Mouse (Mus musculus) MEL (cell line): ENCODE results near the gene Pgap1. TPM values are rescaled to one million over a fixed set of nuclear protein-coding genes. Genes with fewer than 3 reads are reported as not detected.

Experiments
- DNase-seq: peaks from one replicate; pipeline ENCODE4 v3.0.0; 2011; ENCODE audit warnings: low read depth, low spot score
- H3K27ac ChIP-seq: 2 replicates; pipeline ENCODE4 v1.5.1; 2012; ENCODE audit warnings: low read depth, mild to moderate bottlenecking, control low read depth, low read length, moderate library complexity; ENCODE audit not compliant: control insufficient read depth
- H3K27me3 ChIP-seq, 2 experiments: fragments of 150-350 bp in 1 of 2; sonication (generic) in 1 of 2; 2 replicates each; pipeline ENCODE4 v1.6.1; 2012; ENCODE audit warnings: low read length in 2 of 2, mild to moderate bottlenecking in 2 of 2, improper control_type of control experiment in 1 of 2, moderate library complexity in 1 of 2; ENCODE audit not compliant: insufficient read depth in 2 of 2, control insufficient read depth in 1 of 2
- H3K36me3 ChIP-seq, 2 experiments: 2 replicates each; pipeline ENCODE4 v1.6.1; 2012 to 2014; ENCODE audit warnings: low read length in 2 of 2, improper control_type of control experiment in 1 of 2, inconsistent platforms in 1 of 2, mild to moderate bottlenecking in 1 of 2; ENCODE audit not compliant: insufficient read depth in 2 of 2, control insufficient read depth in 1 of 2
- H3K4me1 ChIP-seq, 2 experiments: fragments of 150-350 bp in 1 of 2; sonication (generic) in 1 of 2; 2 replicates each; pipeline ENCODE4 v1.6.1; 2012; ENCODE audit warnings: low read length in 2 of 2, improper control_type of control experiment in 1 of 2, mild to moderate bottlenecking in 1 of 2; ENCODE audit not compliant: insufficient read depth in 2 of 2, control insufficient read depth in 1 of 2
- H3K4me3 ChIP-seq, 2 experiments: fragments of 150-350 bp in 1 of 2; sonication (generic) in 1 of 2; 2 replicates each; pipeline ENCODE4 v1.5.1; 2012; ENCODE audit warnings: low read depth in 2 of 2, low read length in 2 of 2, mild to moderate bottlenecking in 2 of 2, moderate library complexity in 2 of 2, control low read depth in 1 of 2, improper control_type of control experiment in 1 of 2; ENCODE audit not compliant: control insufficient read depth in 1 of 2, insufficient read depth in 1 of 2
- H3K79me2 ChIP-seq: 2 replicates; pipeline ENCODE4 v1.6.1; 2012; ENCODE audit warnings: mild to moderate bottlenecking, low read length, moderate library complexity; ENCODE audit not compliant: control insufficient read depth, poor library complexity, insufficient read depth
- H3K9ac ChIP-seq: 2 replicates; pipeline ENCODE4 v1.6.1; 2012; ENCODE audit warnings: low read depth, mild to moderate bottlenecking, control low read depth, low read length, moderate library complexity; ENCODE audit not compliant: control insufficient read depth, poor library complexity, severe bottlenecking
- H3K9me3 ChIP-seq: fragments of 150-350 bp; sonication (generic); replicated peaks from 2 replicates; pipeline ENCODE4 v1.6.1; 2012; ENCODE audit warnings: mild to moderate bottlenecking, low read length, improper control_type of control experiment, moderate library complexity; ENCODE audit not compliant: insufficient read depth
- BHLHE40 ChIP-seq: IDR thresholded peaks from 2 replicates; pipeline ENCODE4 v1.6.1; 2012; ENCODE audit warnings: low read depth, mild to moderate bottlenecking, inconsistent platforms, low read length, improper control_type of control experiment, borderline replicate concordance
- CHD1 ChIP-seq: IDR thresholded peaks from 2 replicates; pipeline ENCODE4 v1.6.1; 2012; ENCODE audit warnings: low read depth, mild to moderate bottlenecking, inconsistent platforms, low read length, improper control_type of control experiment
- CTCF ChIP-seq, 3 experiments: IDR thresholded peaks in 2 of 3; conservative IDR thresholded peaks in 1 of 3; 2 replicates each; pipeline ENCODE4 v1.5.1; 2011 to 2012; ENCODE audit warnings: low read length in 3 of 3, low read depth in 2 of 3, mild to moderate bottlenecking in 2 of 3, improper control_type of control experiment in 1 of 3, inconsistent platforms in 1 of 3, mixed read lengths in 1 of 3, moderate library complexity in 1 of 3; ENCODE audit not compliant: control insufficient read depth in 1 of 3, insufficient read depth in 1 of 3, poor library complexity in 1 of 3, severe bottlenecking in 1 of 3
- ETS1 ChIP-seq: IDR thresholded peaks from 2 replicates; pipeline ENCODE4 v1.6.1; 2012; ENCODE audit warnings: low read depth, mild to moderate bottlenecking, inconsistent platforms, low read length, improper control_type of control experiment, moderate library complexity
- GABPA ChIP-seq: IDR thresholded peaks from 2 replicates; pipeline ENCODE4 v1.6.1; 2012; ENCODE audit warnings: low read depth, mild to moderate bottlenecking, inconsistent platforms, low read length, improper control_type of control experiment, moderate library complexity
- HCFC1 ChIP-seq: IDR thresholded peaks from 2 replicates; pipeline ENCODE4 v1.6.1; 2012; ENCODE audit warnings: low read depth, mild to moderate bottlenecking, inconsistent platforms, low read length, improper control_type of control experiment, moderate library complexity
- JUND ChIP-seq: IDR thresholded peaks from 2 replicates; pipeline ENCODE4 v1.6.1; 2011; ENCODE audit warnings: low read depth, mild to moderate bottlenecking, improper control_type of control experiment, low read length
- MAFK ChIP-seq: IDR thresholded peaks from 2 replicates; pipeline ENCODE4 v1.6.1; 2011; ENCODE audit warnings: low read depth, mild to moderate bottlenecking, low read length, improper control_type of control experiment, borderline replicate concordance
- MAX ChIP-seq: IDR thresholded peaks from 2 replicates; pipeline ENCODE4 v1.6.1; 2011; ENCODE audit warnings: low read length, improper control_type of control experiment
- MAZ ChIP-seq: IDR thresholded peaks from 2 replicates; pipeline ENCODE4 v1.6.1; 2012; ENCODE audit warnings: low read depth, mild to moderate bottlenecking, inconsistent platforms, low read length, improper control_type of control experiment
- MXI1 ChIP-seq: IDR thresholded peaks from 2 replicates; pipeline ENCODE4 v1.6.1; 2011; ENCODE audit warnings: mild to moderate bottlenecking, low read depth, low read length, improper control_type of control experiment
- MYB ChIP-seq: IDR thresholded peaks from 2 replicates; pipeline ENCODE4 v1.6.1; 2011; ENCODE audit warnings: mild to moderate bottlenecking, low read depth, low read length, improper control_type of control experiment
- POLR2AphosphoS5 ChIP-seq: IDR thresholded peaks from 2 replicates; pipeline ENCODE4 v1.6.1; 2012; ENCODE audit warnings: low read depth, borderline replicate concordance, mild to moderate bottlenecking, inconsistent platforms, low read length, moderate library complexity, mixed read lengths
- RAD21 ChIP-seq: IDR thresholded peaks from 2 replicates; pipeline ENCODE4 v1.6.1; 2011; ENCODE audit warnings: mild to moderate bottlenecking, low read depth, low read length, improper control_type of control experiment
- SIN3A ChIP-seq: IDR thresholded peaks from 2 replicates; pipeline ENCODE4 v1.6.1; 2012; ENCODE audit warnings: low read length, improper control_type of control experiment, inconsistent platforms
- SMC3 ChIP-seq: IDR thresholded peaks from 2 replicates; pipeline ENCODE4 v1.6.1; 2011; ENCODE audit warnings: low read depth, low read length, improper control_type of control experiment
- UBTF ChIP-seq: IDR thresholded peaks from 2 replicates; pipeline ENCODE4 v1.6.1; 2012; ENCODE audit warnings: low read depth, mild to moderate bottlenecking, inconsistent platforms, low read length, improper control_type of control experiment, moderate library complexity, borderline replicate concordance; ENCODE audit not compliant: insufficient read depth
- ZC3H11A ChIP-seq: IDR thresholded peaks from 2 replicates; pipeline ENCODE4 v1.6.1; 2012; ENCODE audit warnings: low read depth, mild to moderate bottlenecking, inconsistent platforms, low read length, improper control_type of control experiment
- ZMIZ1 ChIP-seq: IDR thresholded peaks from 2 replicates; pipeline ENCODE4 v1.6.1; 2012; ENCODE audit warnings: low read depth, mild to moderate bottlenecking, inconsistent platforms, low read length, improper control_type of control experiment, moderate library complexity
- ZNF384 ChIP-seq: IDR thresholded peaks from 2 replicates; pipeline ENCODE4 v1.6.1; 2012; ENCODE audit warnings: low read depth, mild to moderate bottlenecking, inconsistent platforms, low read length, improper control_type of control experiment
- polyA plus RNA-seq, 2 experiments: library from polyadenylated mRNA; stranded (reverse) in 1 of 2; unstranded in 1 of 2; fragments of >175 nt in 1 of 2; fragments of >200 nt in 1 of 2; gene quantifications; 2 replicates each; pipeline versions ENCODE4 v1.2.1 to v1.2.4; 2012; ENCODE audit warnings: low replicate concordance in 2 of 2, low read depth in 1 of 2; ENCODE audit not compliant: insufficient read length in 2 of 2, insufficient read depth in 1 of 2, missing spikeins in 1 of 2
- total RNA-seq: library from RNA; depleted of rRNA; stranded (reverse); fragments of 300-350 nt; gene quantifications from 2 replicates; pipeline ENCODE4 v1.2.3, GENCODE M21; 2012

Gene Pgap1
- total and polyA plus RNA-seq, 3 experiments = not detected

DNA sequence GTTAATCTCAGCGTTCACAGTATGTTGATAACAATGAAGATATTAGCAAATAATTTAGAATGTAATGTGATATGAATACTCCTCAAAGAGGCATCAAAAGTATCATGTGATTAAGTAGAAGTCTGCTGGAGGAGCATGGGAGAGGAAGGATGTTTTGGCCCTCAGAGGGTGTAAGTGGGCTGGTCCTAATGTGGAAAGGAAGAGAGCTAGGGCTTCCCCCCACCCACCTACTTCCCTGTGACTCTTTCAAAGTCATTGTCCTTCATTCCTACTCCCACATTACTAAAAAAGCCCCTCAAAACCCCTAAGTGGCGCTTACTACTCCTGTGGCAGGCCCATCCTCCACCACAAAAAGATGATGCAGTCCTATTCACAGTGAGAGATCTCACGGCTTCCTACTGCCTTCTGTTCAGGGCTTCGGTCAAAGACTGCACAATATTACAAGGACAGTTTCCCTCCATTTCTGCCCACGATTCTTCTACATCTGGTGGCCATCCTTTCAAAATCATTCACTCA lies 37.4 kb downstream of the Pgap1 start:
- H3K79me2 ChIP-seq = no peaks in the 10 kb centered on the region
- DNase-seq = no peak
- no peaks in the 10 kb centered on the region for H3K36me3 ChIP-seq
- H3K9me3 ChIP-seq = no peaks in the 10 kb centered on the region
- no peak overlapping the region for H3K27ac ChIP-seq
- no peaks in the 10 kb centered on the region for H3K4me1 ChIP-seq
- TF ChIP-seq HCFC1 (no peak), ZMIZ1 (no peak), MXI1 (no peak), ETS1 (no peak), POLR2AphosphoS5 (no peak), ZC3H11A (no peak), SIN3A (no peak), UBTF (no peak), SMC3 (no peak), CTCF (IDR thresholded peaks at IDR 0.05 in 2 of 3, conservative IDR thresholded peaks at IDR 0.05 in 1 of 3; ENCODE audit: control insufficient read depth in 1 of 3, insufficient read depth in 1 of 3, low read depth in 2 of 3, low read length in 3 of 3, poor library complexity in 1 of 3, severe bottlenecking in 1 of 3) (no peak), JUND (no peak), MAFK (no peak), MAX (no peak)
- no peak overlapping the region for H3K4me3 ChIP-seq
- no peak overlapping the region for H3K9ac ChIP-seq
- H3K27me3 ChIP-seq = no peaks in the 10 kb centered on the region

DNA sequence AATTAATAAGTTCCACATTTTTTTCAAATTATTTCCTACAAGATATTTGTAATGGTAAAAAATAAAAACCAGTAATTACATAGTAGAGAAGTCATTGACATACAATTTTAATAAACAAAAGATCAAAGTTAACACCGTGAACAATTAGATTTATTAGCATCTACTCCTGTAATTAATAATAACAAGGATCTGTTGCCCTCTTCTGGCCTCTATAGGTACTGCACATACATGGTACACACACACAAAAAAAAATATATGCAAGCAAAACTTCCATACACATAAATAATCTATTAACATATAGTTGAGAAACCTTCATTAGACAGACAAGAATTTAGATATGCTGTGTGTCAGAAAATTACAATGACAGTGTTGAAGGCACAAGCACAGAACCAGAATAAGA lies 43.6 kb downstream of the Pgap1 start:
- Histone ChIP-seq H3K9ac (no peak overlapping the region), H3K4me1 (no peaks in the 10 kb centered on the region), H3K27ac (no peak overlapping the region), H3K27me3 (no peaks in the 10 kb centered on the region), H3K79me2 (no peaks in the 10 kb centered on the region), H3K9me3 (no peaks in the 10 kb centered on the region), H3K36me3 (no peaks in the 10 kb centered on the region), H3K4me3 (no peak overlapping the region)
- peak; percentile 45 for DNase-seq
- peak; percentile 51 for TF ChIP-seq ZNF384
- TF ChIP-seq CTCF (IDR thresholded peaks at IDR 0.05 in 2 of 3, conservative IDR thresholded peaks at IDR 0.05 in 1 of 3; ENCODE audit: control insufficient read depth in 1 of 3, insufficient read depth in 1 of 3, low read depth in 2 of 3, low read length in 3 of 3, poor library complexity in 1 of 3, severe bottlenecking in 1 of 3) = peak in 2 of 3 experiments; percentile 38 to 51; a peak in 3 of 6 replicates
- no peak for TF ChIP-seq JUND
- no peak for TF ChIP-seq BHLHE40
- no peak for TF ChIP-seq GABPA
- TF ChIP-seq MYB = no peak
- peak; percentile 57 for TF ChIP-seq RAD21
- no peak for TF ChIP-seq MAZ
- TF ChIP-seq SMC3 = peak; percentile 48
- TF ChIP-seq CHD1 = no peak
- peak; percentile 39 for TF ChIP-seq ZC3H11A
